Mouse (Mus musculus) ES-E14 (cell line): Measurements from ENCODE around the gene BC017158. TPM values are rescaled to one million over a fixed set of nuclear protein-coding genes. Genes with fewer than 3 reads are reported as not detected.

ENCODE experiments used
- DNase-seq: peaks from one replicate; pipeline ENCODE4 v3.0.0-alpha.2; 2013; ENCODE audit warnings: low read depth, low spot score
- H3K27ac ChIP-seq: 2 replicates; pipeline ENCODE4 v1.5.1; 2012; ENCODE audit warnings: low read depth, mild to moderate bottlenecking, low read length, moderate library complexity, mixed read lengths; ENCODE audit not compliant: poor library complexity, insufficient read depth, severe bottlenecking
- H3K36me3 ChIP-seq: 2 replicates; pipeline ENCODE4 v1.6.1; 2012; ENCODE audit warnings: mild to moderate bottlenecking, low read length, moderate library complexity, mixed read lengths; ENCODE audit not compliant: control insufficient read depth, poor library complexity, insufficient read depth, severe bottlenecking
- H3K4me1 ChIP-seq, 2 experiments: fragments of 150-350 bp in 1 of 2; sonication (generic) in 1 of 2; 2 replicates each; pipeline ENCODE4 v1.6.1; 2012; ENCODE audit warnings: low read length in 2 of 2, mild to moderate bottlenecking in 1 of 2, mixed read lengths in 1 of 2; ENCODE audit not compliant: control insufficient read depth in 2 of 2, insufficient read depth in 2 of 2, poor library complexity in 1 of 2
- H3K4me3 ChIP-seq, 2 experiments: fragments of 150-350 bp in 1 of 2; sonication (generic) in 1 of 2; 2 replicates each; pipeline ENCODE4 v1.5.1; 2012; ENCODE audit warnings: low read length in 2 of 2, low read depth in 1 of 2, mild to moderate bottlenecking in 1 of 2, mixed read lengths in 1 of 2; ENCODE audit not compliant: insufficient read depth in 1 of 2, poor library complexity in 1 of 2, severe bottlenecking in 1 of 2
- H3K9ac ChIP-seq: 2 replicates; pipeline ENCODE4 v1.6.1; 2012; ENCODE audit warnings: low read depth, mild to moderate bottlenecking, low read length, mixed read lengths; ENCODE audit not compliant: poor library complexity, insufficient read depth, severe bottlenecking
- H3K9me3 ChIP-seq: fragments of 150-350 bp; sonication (generic); 2 replicates; pipeline ENCODE4 v1.6.1; 2012; ENCODE audit warnings: low read depth, mild to moderate bottlenecking, low read length; ENCODE audit not compliant: control insufficient read depth, insufficient read depth
- CHD2 ChIP-seq: IDR thresholded peaks from 2 replicates; pipeline ENCODE4 v1.6.1; 2014; ENCODE audit warnings: mild to moderate bottlenecking, low read depth, low read length, inconsistent platforms
- HCFC1 ChIP-seq: IDR thresholded peaks from 2 replicates; pipeline ENCODE4 v1.6.1; 2012; ENCODE audit warnings: low read length, inconsistent platforms, borderline replicate concordance; ENCODE audit not compliant: insufficient read depth
- MAFK ChIP-seq: IDR thresholded peaks from 2 replicates; pipeline ENCODE4 v1.6.1; 2014; ENCODE audit warnings: mild to moderate bottlenecking, low read depth, low read length, inconsistent platforms; ENCODE audit not compliant: insufficient read depth
- ZC3H11A ChIP-seq: IDR thresholded peaks from 2 replicates; pipeline ENCODE4 v1.6.1; 2012; ENCODE audit warnings: low read depth, mild to moderate bottlenecking, inconsistent platforms, low read length, borderline replicate concordance
- ZNF384 ChIP-seq: IDR thresholded peaks from 2 replicates; pipeline ENCODE4 v1.6.1; 2012; ENCODE audit warnings: low read depth, low read length, inconsistent platforms
- in situ Hi-C, 2 experiments: fragments of 600-800 bp; cut with MboI; formaldehyde crosslinking; loops; one replicate each; pipeline ENCODE4 v1.15.1; 2025; ENCODE audit warnings: low sequenced_read_pairs in 2 of 2, inconsistent platforms in 1 of 2; ENCODE audit not compliant: unreplicated experiment in 2 of 2
- total RNA-seq: library from RNA; depleted of rRNA; stranded (reverse); fragments of 300-350 nt; gene quantifications from 2 replicates; pipeline ENCODE4 v1.2.3, GENCODE M21; 2012

Gene BC017158
- total RNA-seq, 1 experiment, result 18.6 TPM

DNA sequence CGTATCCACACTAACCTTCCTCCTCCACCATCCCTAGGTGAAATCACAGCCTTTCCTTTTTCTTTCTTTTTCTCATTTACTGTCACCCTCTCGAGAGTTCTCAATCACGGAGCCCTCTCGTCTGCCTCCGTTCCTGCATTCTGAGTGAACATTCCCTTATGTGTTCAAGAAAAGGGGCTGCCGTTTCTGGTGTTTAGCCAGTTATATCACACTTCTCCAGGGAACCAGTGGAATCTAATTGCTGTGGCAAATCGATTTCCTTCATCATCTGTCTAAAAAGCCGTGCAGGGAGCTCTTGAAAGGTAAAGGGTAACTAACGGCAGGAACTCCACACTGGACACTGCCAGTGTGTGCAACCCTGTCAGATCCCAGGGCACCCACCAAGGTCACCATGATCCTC lies 33.0 kb upstream of the BC017158 start:
- TF ChIP-seq CHD2, result no peak
- no peak for TF ChIP-seq MAFK
- no peak for TF ChIP-seq ZNF384
- TF ChIP-seq ZC3H11A, result no peak
- TF ChIP-seq HCFC1, result no peak
- Histone ChIP-seq H3K36me3 (no peaks in the 10 kb centered on the region), H3K4me3 (no peak overlapping the region)

GRCm38 (mm10) chr7:128324977-128325376 lies 27.0 kb upstream of the BC017158 start:
- Histone ChIP-seq H3K4me3 (no peak overlapping the region), H3K36me3 (no peaks in the 10 kb centered on the region), H3K9ac (no peak overlapping the region), H3K9me3 (no peaks in the 10 kb centered on the region), H3K27ac (no peak overlapping the region), H3K4me1 (no peaks in the 10 kb centered on the region)
- TF ChIP-seq ZNF384, result no peak
- DNase-seq, result no peak
- in situ Hi-C loops, result no loop called here

More for the DNA sequence above, 33.0 kb upstream of the BC017158 start:
- in situ Hi-C loops, result no loop called here
- Histone ChIP-seq H3K9ac (no peak overlapping the region), H3K9me3 (no peaks in the 10 kb centered on the region), H3K4me1 (no peaks in the 10 kb centered on the region), H3K27ac (no peak overlapping the region)
- DNase-seq, result no peak

DNA sequence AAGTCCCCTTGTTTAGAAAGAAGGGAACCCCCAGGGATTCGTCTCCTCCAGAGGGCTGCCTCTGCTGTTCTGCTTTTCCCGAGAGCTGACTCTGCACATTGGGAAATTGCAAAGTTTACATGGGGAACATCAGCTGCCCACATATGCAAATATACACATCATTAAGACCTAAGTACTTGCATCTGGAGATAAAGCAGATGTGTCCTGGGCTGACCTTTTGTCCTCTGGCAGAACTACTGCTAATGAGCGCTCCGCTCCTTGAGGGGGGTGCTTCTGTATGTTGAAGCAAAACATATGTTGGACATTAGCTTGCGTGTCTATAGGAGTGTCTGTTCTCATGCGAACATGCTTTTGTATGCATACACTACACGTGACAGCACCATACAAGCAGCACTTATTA lies 23.3 kb upstream of the BC017158 start:
- TF ChIP-seq CHD2 (no peak), HCFC1 (no peak), MAFK (peak; percentile 43; the same call in 1 of the 2 replicates)
- H3K27ac ChIP-seq, result no peak overlapping the region
- H3K4me1 ChIP-seq, result peaks cover 0 to 2% of the 10 kb centered on the region in 2 experiments; a peak in 1 of 4 replicates
- H3K9ac ChIP-seq, result no peak overlapping the region
- no peaks in the 10 kb centered on the region for H3K36me3 ChIP-seq
- no peaks in the 10 kb centered on the region for H3K9me3 ChIP-seq
- DNase-seq, result no peak
- in situ Hi-C loops, result no loop called here
- H3K4me3 ChIP-seq, result no peak overlapping the region

- H3K9ac ChIP-seq, result no peak overlapping the region
- DNase-seq, result no peak
- H3K9me3 ChIP-seq, result no peaks in the 10 kb centered on the region
- no peak overlapping the region for H3K4me3 ChIP-seq
- H3K36me3 ChIP-seq, result no peaks in the 10 kb centered on the region
- TF ChIP-seq ZC3H11A (no peak), MAFK (no peak), HCFC1 (no peak), CHD2 (no peak), ZNF384 (no peak)
- H3K4me1 ChIP-seq, result peaks cover 0 to 2% of the 10 kb centered on the region in 2 experiments; a peak in 1 of 4 replicates
- no peak overlapping the region for H3K27ac ChIP-seq
- in situ Hi-C loops, result no loop called here
Measured at GRCm38 (mm10) chr7:128320219-128320816, 22.3 kb upstream of the BC017158 start.

GRCm38 (mm10) chr7:128319140-128319539 lies 21.2 kb upstream of the BC017158 start:
- no peaks in the 10 kb centered on the region for H3K9me3 ChIP-seq
- no peak overlapping the region for H3K4me3 ChIP-seq
- H3K9ac ChIP-seq, result no peak overlapping the region
- no peak overlapping the region for H3K27ac ChIP-seq
- no peak for TF ChIP-seq CHD2
- TF ChIP-seq HCFC1, result no peak
- no peak for TF ChIP-seq MAFK
- TF ChIP-seq ZNF384, result no peak
- in situ Hi-C loops, result no loop called here
- peaks cover 0 to 2% of the 10 kb centered on the region in 2 experiments; a peak in 1 of 4 replicates for H3K4me1 ChIP-seq
- no peak for DNase-seq
- H3K36me3 ChIP-seq, result no peaks in the 10 kb centered on the region
